Mouse (Mus musculus): ENCODE data around the gene Tapbpl. TPM values are rescaled to one million over a fixed set of nuclear protein-coding genes. Genes with fewer than 3 reads are reported as not detected.
A peak's percentile ranks its signal among the peaks of the same experiment; 100 is the strongest.

Tapbpl gene
- polyA plus RNA-seq, 1 experiment: 6.3 TPM

DNA sequence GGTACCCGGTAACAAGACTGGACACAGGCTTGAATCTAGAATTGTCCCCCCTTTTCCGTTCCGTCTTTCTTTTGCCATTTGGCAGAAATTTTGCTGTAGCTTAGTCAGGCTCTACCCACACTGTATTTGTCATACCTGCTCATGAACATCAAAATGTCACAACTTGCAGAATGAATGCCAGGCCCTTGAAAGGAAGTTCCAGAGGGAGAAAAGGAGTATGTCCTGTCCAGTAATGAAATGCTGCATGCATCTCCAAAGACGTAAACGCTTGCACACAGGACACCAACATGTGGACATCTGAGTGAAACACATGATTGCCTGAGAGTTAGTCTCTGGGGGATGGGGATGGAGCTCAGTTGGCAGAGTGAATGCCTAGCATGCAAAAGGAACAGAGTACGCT lies 17.9 kb downstream of the Tapbpl start:
- peaks cover 9% of the 10 kb centered on the region for H3K4me1 ChIP-seq (ENCODE audit: control insufficient read depth, insufficient read depth, low read length)
- TF ChIP-seq POLR2A (IDR thresholded peaks at IDR 0.05; ENCODE audit: borderline replicate concordance, insufficient read depth, low read length) (no peak), CTCF (IDR thresholded peaks at IDR 0.05; ENCODE audit: borderline replicate concordance, insufficient read depth, low read depth, low read length) (no peak)
- 49% methylated on average over 6 of the region's 6 CpGs for WGBS
- no peak overlapping the region for H3K4me3 ChIP-seq (replicated peaks; ENCODE audit: insufficient read depth, low read depth, low read length)
- DNase-seq: no peak
- H3K27ac ChIP-seq (ENCODE audit: insufficient read depth, low read length): no peak overlapping the region
- no peaks in the 10 kb centered on the region for H3K27me3 ChIP-seq (ENCODE audit: control insufficient read depth, insufficient read depth, low read length)

DNA sequence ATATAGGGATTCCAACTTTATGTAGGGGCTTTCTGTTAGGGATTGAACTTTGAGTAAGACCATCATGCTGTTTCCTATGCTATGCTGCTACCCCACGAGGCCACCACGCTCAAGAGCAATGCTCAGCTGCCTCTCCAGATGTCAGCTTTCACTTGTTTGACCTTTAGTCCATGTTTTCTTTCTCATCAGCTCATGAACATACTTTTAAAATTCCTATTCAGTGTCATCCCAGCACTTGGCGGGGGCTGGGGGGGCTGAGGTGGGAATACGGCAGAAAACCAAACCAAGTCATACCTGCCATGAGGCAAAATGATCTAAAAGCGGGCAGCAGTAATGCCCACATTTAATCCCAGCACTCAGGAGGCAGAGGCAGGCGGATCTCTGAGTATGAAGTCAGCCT lies 18.5 kb downstream of the Tapbpl start:
- 68% methylated on average over 6 of the region's 6 CpGs for WGBS
- no peak overlapping the region for H3K4me3 ChIP-seq (replicated peaks; ENCODE audit: insufficient read depth, low read depth, low read length)
- H3K27ac ChIP-seq (ENCODE audit: insufficient read depth, low read length): no peak overlapping the region
- no peaks in the 10 kb centered on the region for H3K27me3 ChIP-seq (ENCODE audit: control insufficient read depth, insufficient read depth, low read length)
- no peak for DNase-seq
- TF ChIP-seq POLR2A (IDR thresholded peaks at IDR 0.05; ENCODE audit: borderline replicate concordance, insufficient read depth, low read length): no peak
- TF ChIP-seq CTCF (IDR thresholded peaks at IDR 0.05; ENCODE audit: borderline replicate concordance, insufficient read depth, low read depth, low read length): no peak
- peaks cover 8% of the 10 kb centered on the region for H3K4me1 ChIP-seq (ENCODE audit: control insufficient read depth, insufficient read depth, low read length)

DNA sequence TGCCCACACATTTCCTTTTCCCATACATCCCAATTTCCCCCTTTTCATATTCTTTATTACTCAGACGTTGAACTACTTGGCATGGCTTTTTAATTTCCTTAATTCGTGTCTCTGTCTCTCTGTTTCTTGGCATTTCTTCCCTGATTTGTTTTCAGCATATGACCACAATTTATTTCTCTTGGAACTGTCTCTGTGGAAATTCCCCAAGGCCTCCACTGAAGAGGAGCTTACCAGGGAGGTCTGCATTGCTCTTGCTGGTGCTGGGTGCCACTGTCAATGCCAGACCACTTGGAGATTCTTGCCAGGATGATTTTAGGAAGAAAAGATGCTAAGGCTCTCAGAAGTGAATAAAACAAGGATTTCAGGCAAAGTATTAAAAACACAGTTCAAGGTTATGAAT lies 19.0 kb downstream of the Tapbpl start:
- no peak overlapping the region for H3K27ac ChIP-seq (ENCODE audit: insufficient read depth, low read length)
- 15% methylated on average over 2 of the region's 2 CpGs for WGBS

DNA sequence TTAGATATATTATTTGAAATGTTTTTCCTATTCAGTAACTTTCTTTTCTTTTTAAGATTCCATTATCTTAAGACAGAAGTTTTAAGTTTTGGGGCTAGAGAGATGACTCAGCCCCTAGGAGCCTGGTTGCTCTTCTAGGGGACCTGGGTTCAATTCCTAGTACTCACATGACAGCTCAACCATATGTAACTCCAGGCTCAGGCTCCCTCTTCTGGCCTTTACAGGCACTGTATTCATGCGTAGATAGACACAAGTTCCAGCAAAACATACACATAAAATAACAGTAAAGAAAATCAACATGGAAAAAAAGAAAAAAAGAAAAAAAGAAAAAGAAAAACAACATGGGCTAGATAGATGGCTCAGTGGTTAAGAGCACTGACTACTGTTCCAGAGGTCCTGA lies 21.2 kb downstream of the Tapbpl start:
- 95% methylated on average over 1 of the region's 1 CpGs for WGBS
- DNase-seq: no peak
- H3K4me3 ChIP-seq (replicated peaks; ENCODE audit: insufficient read depth, low read depth, low read length): no peak overlapping the region
- no peaks in the 10 kb centered on the region for H3K4me1 ChIP-seq (ENCODE audit: control insufficient read depth, insufficient read depth, low read length)
- no peak overlapping the region for H3K27ac ChIP-seq (ENCODE audit: insufficient read depth, low read length)
- H3K27me3 ChIP-seq (ENCODE audit: control insufficient read depth, insufficient read depth, low read length): no peaks in the 10 kb centered on the region
- TF ChIP-seq POLR2A (IDR thresholded peaks at IDR 0.05; ENCODE audit: borderline replicate concordance, insufficient read depth, low read length): no peak
- no peak for TF ChIP-seq CTCF (IDR thresholded peaks at IDR 0.05; ENCODE audit: borderline replicate concordance, insufficient read depth, low read depth, low read length)

More for the DNA sequence above, 19.0 kb downstream of the Tapbpl start:
- no peak for DNase-seq
- no peak overlapping the region for H3K4me3 ChIP-seq (replicated peaks; ENCODE audit: insufficient read depth, low read depth, low read length)
- no peak for TF ChIP-seq CTCF (IDR thresholded peaks at IDR 0.05; ENCODE audit: borderline replicate concordance, insufficient read depth, low read depth, low read length)
- TF ChIP-seq POLR2A (IDR thresholded peaks at IDR 0.05; ENCODE audit: borderline replicate concordance, insufficient read depth, low read length): no peak
- H3K27me3 ChIP-seq (ENCODE audit: control insufficient read depth, insufficient read depth, low read length): no peaks in the 10 kb centered on the region
- peaks cover 2% of the 10 kb centered on the region for H3K4me1 ChIP-seq (ENCODE audit: control insufficient read depth, insufficient read depth, low read length)

DNA sequence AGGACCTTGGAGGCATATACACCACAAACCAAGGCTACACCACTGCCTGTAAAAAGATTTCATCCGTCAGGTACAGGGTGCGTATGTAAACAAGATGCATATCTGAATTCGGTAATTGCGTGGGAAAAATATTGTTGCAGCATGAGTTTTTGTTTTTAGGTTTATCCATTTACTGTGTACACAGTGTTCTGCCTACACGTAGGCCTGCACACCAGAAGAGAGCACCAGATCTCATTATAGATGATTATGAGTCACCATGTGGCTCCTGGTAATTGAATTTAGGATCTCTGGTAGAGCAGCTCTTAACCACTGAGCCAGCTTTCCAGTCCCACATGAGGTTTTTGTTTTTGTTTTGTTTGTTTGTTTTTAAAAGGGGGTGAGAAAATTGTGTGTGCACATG lies 34.5 kb downstream of the Tapbpl start:
- Histone ChIP-seq H3K4me3 (replicated peaks; ENCODE audit: insufficient read depth, low read depth, low read length) (no peak overlapping the region), H3K4me1 (ENCODE audit: control insufficient read depth, insufficient read depth, low read length) (peaks cover 3% of the 10 kb centered on the region; the same call in 1 of the 2 replicates), H3K27ac (ENCODE audit: insufficient read depth, low read length) (no peak overlapping the region), H3K27me3 (ENCODE audit: control insufficient read depth, insufficient read depth, low read length) (no peaks in the 10 kb centered on the region)
- TF ChIP-seq POLR2A (IDR thresholded peaks at IDR 0.05; ENCODE audit: borderline replicate concordance, insufficient read depth, low read length) (no peak), CTCF (IDR thresholded peaks at IDR 0.05; ENCODE audit: borderline replicate concordance, insufficient read depth, low read depth, low read length) (no peak)
- DNase-seq: no peak
- 85% methylated on average over 5 of the region's 5 CpGs for WGBS

DNA sequence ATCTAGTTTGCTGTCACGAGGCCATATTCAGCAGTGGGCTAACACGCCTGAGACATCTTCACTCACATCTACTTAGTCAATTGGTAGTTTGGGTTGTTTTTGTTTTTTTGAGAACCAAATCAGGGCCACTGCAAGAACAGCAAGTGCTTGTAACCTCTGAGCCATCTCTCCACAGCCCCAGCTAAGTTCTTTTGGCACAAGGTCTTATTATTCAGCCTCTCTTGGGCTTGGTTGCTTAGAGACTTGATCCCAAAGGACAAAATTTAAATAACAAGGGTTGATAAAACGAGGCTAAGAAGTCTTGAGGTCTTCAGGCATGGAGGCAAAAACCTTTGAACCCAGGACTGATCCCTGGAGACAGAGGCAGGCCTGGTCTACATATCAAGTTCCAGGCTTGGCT lies 35.4 kb downstream of the Tapbpl start:
- Histone ChIP-seq H3K27me3 (ENCODE audit: control insufficient read depth, insufficient read depth, low read length) (no peaks in the 10 kb centered on the region), H3K4me1 (ENCODE audit: control insufficient read depth, insufficient read depth, low read length) (peaks cover 3% of the 10 kb centered on the region; the same call in 1 of the 2 replicates), H3K27ac (ENCODE audit: insufficient read depth, low read length) (no peak overlapping the region), H3K4me3 (replicated peaks; ENCODE audit: insufficient read depth, low read depth, low read length) (no peak overlapping the region)
- 56% methylated on average over 3 of the region's 3 CpGs for WGBS
- DNase-seq: no peak
- TF ChIP-seq CTCF (IDR thresholded peaks at IDR 0.05; ENCODE audit: borderline replicate concordance, insufficient read depth, low read depth, low read length) (no peak), POLR2A (IDR thresholded peaks at IDR 0.05; ENCODE audit: borderline replicate concordance, insufficient read depth, low read length) (no peak)

DNA sequence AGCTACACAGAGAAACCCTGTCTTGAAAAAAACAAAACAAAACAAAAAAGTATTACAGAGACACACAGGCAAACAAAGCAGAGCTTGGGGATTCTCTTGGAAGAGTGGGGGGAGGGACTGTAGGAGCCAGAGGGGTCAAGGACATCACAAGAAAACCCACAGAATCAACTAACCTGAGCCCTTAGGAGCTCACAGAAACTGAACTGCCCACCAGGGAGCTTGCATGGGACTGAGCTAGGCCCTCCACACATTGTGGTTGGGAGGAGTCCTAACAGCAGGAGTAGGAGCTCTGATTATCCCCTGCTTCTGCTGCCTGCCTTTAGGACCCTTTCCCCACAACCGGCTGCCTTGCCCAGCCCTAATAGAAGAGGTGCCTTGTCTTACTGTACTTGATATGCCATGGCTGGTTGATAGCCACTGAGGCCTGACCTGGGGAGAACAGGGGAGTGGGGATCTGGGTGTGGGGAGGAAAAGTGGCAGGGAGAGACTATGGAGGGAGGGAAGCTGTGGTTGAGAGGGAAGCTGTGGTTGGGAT lies 36.1 kb downstream of the Tapbpl start:
- H3K27me3 ChIP-seq (ENCODE audit: control insufficient read depth, insufficient read depth, low read length): no peaks in the 10 kb centered on the region
- H3K27ac ChIP-seq (ENCODE audit: insufficient read depth, low read length): 0 out of 2 replicates have a peak overlapping the region, but pooled peaks have one; percentile 11
- no peak overlapping the region for H3K4me3 ChIP-seq (replicated peaks; ENCODE audit: insufficient read depth, low read depth, low read length)
- H3K4me1 ChIP-seq (ENCODE audit: control insufficient read depth, insufficient read depth, low read length): peaks cover 3% of the 10 kb centered on the region; the same call in 1 of the 2 replicates
- WGBS: 17% methylated on average over 1 of the region's 1 CpGs
- DNase-seq: no peak
- no peak for TF ChIP-seq CTCF (IDR thresholded peaks at IDR 0.05; ENCODE audit: borderline replicate concordance, insufficient read depth, low read depth, low read length)
- no peak for TF ChIP-seq POLR2A (IDR thresholded peaks at IDR 0.05; ENCODE audit: borderline replicate concordance, insufficient read depth, low read length)

DNA sequence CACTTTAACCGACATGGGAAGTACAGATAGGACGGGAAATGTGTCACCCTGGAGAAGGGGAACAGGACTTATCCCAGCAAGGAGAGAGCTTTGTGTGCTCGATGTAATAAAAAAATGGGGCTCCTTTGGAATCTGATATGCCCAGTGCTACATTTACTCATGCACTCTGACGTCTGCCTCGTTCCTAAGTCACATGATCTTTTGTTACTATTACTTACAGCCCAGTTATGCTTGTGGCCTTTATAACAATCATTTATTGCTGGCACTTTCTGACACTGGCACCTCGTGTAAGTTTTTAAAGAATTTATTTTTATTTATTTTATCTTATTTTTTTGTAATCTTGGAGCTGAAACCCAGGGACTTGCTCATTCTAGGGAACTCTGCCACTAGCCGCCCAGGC lies 38.3 kb downstream of the Tapbpl start:
- H3K27me3 ChIP-seq (ENCODE audit: control insufficient read depth, insufficient read depth, low read length): no peaks in the 10 kb centered on the region
- no peak for TF ChIP-seq POLR2A (IDR thresholded peaks at IDR 0.05; ENCODE audit: borderline replicate concordance, insufficient read depth, low read length)
- no peak for TF ChIP-seq CTCF (IDR thresholded peaks at IDR 0.05; ENCODE audit: borderline replicate concordance, insufficient read depth, low read depth, low read length)
- 77% methylated on average over 7 of the region's 7 CpGs for WGBS
- no peak overlapping the region for H3K4me3 ChIP-seq (replicated peaks; ENCODE audit: insufficient read depth, low read depth, low read length)
- no peak for DNase-seq
- peaks cover 3% of the 10 kb centered on the region; the same call in 1 of the 2 replicates for H3K4me1 ChIP-seq (ENCODE audit: control insufficient read depth, insufficient read depth, low read length)
- no peak overlapping the region for H3K27ac ChIP-seq (ENCODE audit: insufficient read depth, low read length)
